24 mouse cellular contexts compared by ENCODE assay signal in the genomic region with DNA sequence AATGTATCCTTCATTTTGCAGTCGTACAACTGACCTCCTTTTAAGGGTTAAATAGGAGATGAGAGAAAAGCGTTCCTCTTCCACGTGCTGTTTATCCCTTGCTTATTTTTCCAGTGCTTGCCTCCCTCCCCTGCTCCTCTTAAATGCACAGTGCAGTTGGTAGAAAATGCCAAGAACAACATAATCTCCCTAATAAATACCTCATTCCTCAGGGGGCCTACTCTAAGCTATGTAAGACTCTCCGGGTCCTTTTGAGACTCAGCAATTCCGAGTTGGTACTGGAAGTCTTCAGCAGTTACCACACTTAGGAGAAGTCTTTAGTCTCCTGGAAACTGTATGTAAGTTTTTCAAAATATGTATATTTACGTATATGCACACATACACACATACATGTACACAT. TPM values are rescaled to one million over a fixed set of nuclear protein-coding genes. Genes with fewer than 3 reads are reported as not detected.
DNase-seq lines count a peak whose midpoint lies in the region; ATAC-seq and TF ChIP-seq lines count a peak whose summit lies in the region.
"Had no signal": no experiment of that assay in that cellular context is flagged by ENCODE, and none has a peak within 500 bp of the region (broad histone marks: within the 10 kb centered on the region; RNA-seq: fewer than 3 reads in every experiment).

No protein-coding gene starts in this region.

- no peak for TF ChIP-seq POLR2A in embryonic fibroblast, embryonic 13.5 days (IDR thresholded peaks at IDR 0.05; ENCODE audit: low read depth, low read length)

- H3K4me1 ChIP-seq in forebrain, embryonic 15.5 days = peaks cover 57% of the 10 kb centered on the region
- H3K4me1 ChIP-seq in forebrain, embryonic 10.5 days = peaks cover 43% of the 10 kb centered on the region
- H3K4me1 ChIP-seq in kidney, postnatal 0 days (replicated peaks; ENCODE audit: insufficient read depth, low read length) = peaks cover 24% of the 10 kb centered on the region
- peaks cover 58% of the 10 kb centered on the region for H3K4me1 ChIP-seq in kidney, embryonic 15.5 days
- H3K4me1 ChIP-seq in E14TG2a.4 (replicated peaks; ENCODE audit: low read depth, low read length) = peaks cover 97% of the 10 kb centered on the region
- H3K4me1 ChIP-seq in embryonic fibroblast, embryonic 13.5 days (ENCODE audit: control insufficient read depth, insufficient read depth, low read length) = peaks cover 27% of the 10 kb centered on the region

- TF ChIP-seq CTCF in kidney, postnatal 0 days (IDR thresholded peaks at IDR 0.05; ENCODE audit: low read depth) = no peak
- no peak for TF ChIP-seq CTCF in E14TG2a.4 (conservative IDR thresholded peaks at IDR 0.05; ENCODE audit: low read length)
- no peak for TF ChIP-seq CTCF in embryonic fibroblast, embryonic 13.5 days (IDR thresholded peaks at IDR 0.05; ENCODE audit: borderline replicate concordance, insufficient read depth, low read length)

- no peak for ATAC-seq in forebrain, embryonic 15.5 days (replicated peaks)
- no peak for ATAC-seq in kidney, postnatal 0 days (replicated peaks; ENCODE audit: low FRiP score, low read depth)
- no peak for ATAC-seq in kidney, embryonic 15.5 days (replicated peaks; ENCODE audit: low FRiP score)
- ATAC-seq: forebrain, postnatal 0 days; hindbrain, embryonic 16.5 days; inflammation-experienced regulatory T-cells, adult 6 months had no signal

- peaks cover 4% of the 10 kb centered on the region for H3K36me3 ChIP-seq in forebrain, embryonic 15.5 days
- H3K36me3 ChIP-seq in forebrain, embryonic 10.5 days (replicated peaks) = peaks cover 39% of the 10 kb centered on the region
- peaks cover 13% of the 10 kb centered on the region; the same call in 1 of the 2 replicates for H3K36me3 ChIP-seq in kidney, postnatal 0 days (ENCODE audit: insufficient read depth, low read length)
- peaks cover 26% of the 10 kb centered on the region for H3K36me3 ChIP-seq in kidney, embryonic 15.5 days
- peaks cover 25% of the 10 kb centered on the region; the same call in 1 of the 2 replicates for H3K36me3 ChIP-seq in E14TG2a.4 (ENCODE audit: insufficient read depth, low read length)

- no peak for DNase-seq in forebrain, embryonic 10.5 days (ENCODE audit: extremely low spot score, low spot score)
- DNase-seq in kidney, postnatal 0 days (ENCODE audit: low spot score) = peak; percentile 85
- no peak for DNase-seq in thymus, postnatal 36 days
- DNase-seq in gastrocnemius, adult 8-10 months (ENCODE audit: low spot score in 2 of 2) = no peak
- DNase-seq: adrenal gland, adult 8-10 months; cerebellum, adult 11 months; cerebellum, adult 8-10 months; cerebellum, postnatal 14 days; embryo, embryonic 11 days; forebrain, postnatal 0 days; heart, adult 18-20 months; heart, postnatal 10 days; heart, postnatal 4 days had no signal

- no peaks in the 10 kb centered on the region for H3K27me3 ChIP-seq in forebrain, embryonic 15.5 days
- H3K27me3 ChIP-seq in forebrain, embryonic 10.5 days (ENCODE audit: poor library complexity, severe bottlenecking) = no peaks in the 10 kb centered on the region
- no peaks in the 10 kb centered on the region for H3K27me3 ChIP-seq in kidney, postnatal 0 days (ENCODE audit: insufficient read depth, low read length)
- no peaks in the 10 kb centered on the region for H3K27me3 ChIP-seq in kidney, embryonic 15.5 days
- H3K27me3 ChIP-seq in E14TG2a.4 (ENCODE audit: insufficient read depth, low read length) = no peaks in the 10 kb centered on the region
- H3K27me3 ChIP-seq: CH12.LX; embryonic facial prominence, embryonic 12.5 days; forebrain, embryonic 12.5 days; hindbrain, embryonic 12.5 days had no signal

- WGBS in forebrain, embryonic 15.5 days = 51% methylated on average over 6 of the region's 6 CpGs
- WGBS in forebrain, embryonic 10.5 days = 64% methylated on average over 6 of the region's 6 CpGs
- WGBS in kidney, postnatal 0 days = 36% methylated on average over 6 of the region's 6 CpGs
- whole genome bisulfite sequencing in kidney, embryonic 15.5 days = 45% methylated on average over 6 of the region's 6 CpGs

- H3K4me2 ChIP-seq in forebrain, embryonic 15.5 days (replicated peaks) = no peak overlapping the region
- H3K4me2 ChIP-seq in kidney, postnatal 0 days (ENCODE audit: low read length) = no peak overlapping the region
- no peak overlapping the region for H3K4me2 ChIP-seq in kidney, embryonic 15.5 days
- H3K4me2 ChIP-seq: embryonic facial prominence, embryonic 12.5 days; forebrain, embryonic 12.5 days; hindbrain, embryonic 12.5 days had no signal

- no peak overlapping the region for H3K4me3 ChIP-seq in forebrain, embryonic 15.5 days
- no peak overlapping the region for H3K4me3 ChIP-seq in forebrain, embryonic 10.5 days
- H3K4me3 ChIP-seq in kidney, postnatal 0 days (replicated peaks; ENCODE audit: low read depth, low read length) = no peak overlapping the region
- no peak overlapping the region for H3K4me3 ChIP-seq in kidney, embryonic 15.5 days (replicated peaks)
- H3K4me3 ChIP-seq in E14TG2a.4 (replicated peaks; ENCODE audit: low read length) = 0 out of 2 replicates have a peak overlapping the region, but pooled peaks have one; percentile 18
- H3K4me3 ChIP-seq in embryonic fibroblast, embryonic 13.5 days (ENCODE audit: insufficient read depth, low read length) = no peak overlapping the region
- H3K4me3 ChIP-seq: embryonic facial prominence, embryonic 12.5 days; forebrain, embryonic 12.5 days; heart, embryonic 10.5 days; hindbrain, embryonic 12.5 days had no signal

- H3K9me3 ChIP-seq in forebrain, embryonic 15.5 days = no peaks in the 10 kb centered on the region
- no peaks in the 10 kb centered on the region for H3K9me3 ChIP-seq in forebrain, embryonic 10.5 days
- H3K9me3 ChIP-seq in kidney, postnatal 0 days (replicated peaks; ENCODE audit: low read length) = no peaks in the 10 kb centered on the region
- no peaks in the 10 kb centered on the region for H3K9me3 ChIP-seq in kidney, embryonic 15.5 days (replicated peaks)
- H3K9me3 ChIP-seq in E14TG2a.4 (ENCODE audit: low read length) = no peaks in the 10 kb centered on the region
- H3K9me3 ChIP-seq: embryonic facial prominence, embryonic 12.5 days; forebrain, embryonic 12.5 days; heart, embryonic 10.5 days; hindbrain, embryonic 12.5 days had no signal

- no peak overlapping the region for H3K9ac ChIP-seq in forebrain, embryonic 15.5 days (replicated peaks)
- H3K9ac ChIP-seq in kidney, postnatal 0 days (ENCODE audit: low read depth, low read length) = no peak overlapping the region
- no peak overlapping the region for H3K9ac ChIP-seq in kidney, embryonic 15.5 days
- H3K9ac ChIP-seq: embryonic facial prominence, embryonic 12.5 days; forebrain, embryonic 12.5 days; forebrain, postnatal 0 days; hindbrain, embryonic 12.5 days had no signal

- 0 out of 2 replicates have a peak overlapping the region, but pooled peaks have one; percentile 60 for H3K27ac ChIP-seq in forebrain, embryonic 15.5 days (replicated peaks)
- no peak overlapping the region for H3K27ac ChIP-seq in forebrain, embryonic 10.5 days
- no peak overlapping the region for H3K27ac ChIP-seq in kidney, postnatal 0 days
- no peak overlapping the region for H3K27ac ChIP-seq in kidney, embryonic 15.5 days
- H3K27ac ChIP-seq in embryonic fibroblast, embryonic 13.5 days (ENCODE audit: insufficient read depth, low read length) = peak overlapping the region; percentile 29; the same call in 1 of the 2 replicates
- H3K27ac ChIP-seq: embryonic facial prominence, embryonic 12.5 days; forebrain, embryonic 12.5 days; heart, embryonic 10.5 days; hindbrain, embryonic 12.5 days had no signal

RNA-seq across cellular contexts. Expression of gene Rai14, which starts 22.9 kb away (rescaled TPM):
- polyA plus RNA-seq in forebrain, embryonic 15.5 days (2015; fragmentation: Nextera tagmentation; extraction: Ambion mirVana) = 37.4 and 38.2 TPM in 2 replicates
- 47.8 and 50.5 TPM in 2 replicates for polyA plus RNA-seq in forebrain, embryonic 10.5 days (2016; fragmentation: Nextera tagmentation; extraction: Ambion mirVana)
- polyA plus RNA-seq in kidney, postnatal 0 days (2015; fragmentation: Nextera tagmentation; extraction: Ambion mirVana) = 38.5 and 42.4 TPM in 2 replicates
- polyA plus RNA-seq in kidney, embryonic 15.5 days (2015; fragmentation: Nextera tagmentation; extraction: Ambion mirVana) = 66.4 and 67.8 TPM in 2 replicates
- polyA plus RNA-seq in embryonic fibroblast, embryonic 13.5 days (2011; ENCODE audit: insufficient read length, low read depth, missing spikeins) = 134 and 136 TPM in 2 replicates
- total RNA-seq in gastrocnemius, adult 8-10 months (2022) = 1 to 10 TPM; 3.8 to 6.1 (median 5.1) TPM

Comparison
In these comparisons a context has a peak if more than half of its experiments do, and no peak if none do; other contexts are left out.
1. H3K27ac ChIP-seq: peak in forebrain, embryonic 15.5 days (single experiment) and embryonic fibroblast, embryonic 13.5 days (single experiment); none in forebrain, embryonic 10.5 days (single experiment), kidney, postnatal 0 days (single experiment) and kidney, embryonic 15.5 days (single experiment).